Comparison of ENCODE assay signal across 25 mouse cellular contexts in genomic region chr11:84406733-84407132, GRCm38 (mm10).
DNase-seq lines count a peak whose midpoint lies in the region; ATAC-seq and TF ChIP-seq lines count a peak whose summit lies in the region.
"Had no signal": no experiment of that assay in that cellular context is flagged by ENCODE, and none has a peak within 500 bp of the region (broad histone marks: within the 10 kb centered on the region; RNA-seq: fewer than 3 reads in every experiment).

No protein-coding gene starts in this region.

- no peak overlapping the region for H3K9ac ChIP-seq in midbrain, postnatal 0 days (replicated peaks; ENCODE audit: low read length, poor library complexity, severe bottlenecking)
- H3K9ac ChIP-seq in midbrain, embryonic 13.5 days (replicated peaks) = no peak overlapping the region
- no peak overlapping the region for H3K9ac ChIP-seq in MEL (ENCODE audit: control insufficient read depth, low read depth, low read length, poor library complexity, severe bottlenecking)
- H3K9ac ChIP-seq in stomach, postnatal 0 days (ENCODE audit: low read length) = no peak overlapping the region
- H3K9ac ChIP-seq: forebrain, embryonic 13.5 days; liver, embryonic 15.5 days; midbrain, embryonic 12.5 days; neural tube, embryonic 12.5 days had no signal

- no peaks in the 10 kb centered on the region for H3K9me3 ChIP-seq in midbrain, postnatal 0 days (ENCODE audit: low read length)
- no peaks in the 10 kb centered on the region for H3K9me3 ChIP-seq in midbrain, embryonic 13.5 days
- no peaks in the 10 kb centered on the region for H3K9me3 ChIP-seq in MEL (replicated peaks; ENCODE audit: insufficient read depth, low read length)
- H3K9me3 ChIP-seq in stomach, postnatal 0 days (ENCODE audit: control insufficient read depth, low read length) = no peaks in the 10 kb centered on the region
- H3K9me3 ChIP-seq: liver, embryonic 15.5 days had no signal

- no peak for TF ChIP-seq EP300 in MEL (IDR thresholded peaks at IDR 0.05; ENCODE audit: low read depth in 1 of 2, low read length in 2 of 2)
- TF ChIP-seq EP300 in stomach, postnatal 0 days (optimal IDR thresholded peaks at IDR 0.05) = no peak

- H3K4me2 ChIP-seq in midbrain, postnatal 0 days (ENCODE audit: low read depth, low read length, poor library complexity, severe bottlenecking) = no peak overlapping the region
- H3K4me2 ChIP-seq in midbrain, embryonic 13.5 days (replicated peaks) = no peak overlapping the region
- no peak overlapping the region for H3K4me2 ChIP-seq in stomach, postnatal 0 days (replicated peaks; ENCODE audit: low read depth)
- H3K4me2 ChIP-seq: forebrain, embryonic 13.5 days; heart, embryonic 11.5 days; liver, embryonic 15.5 days; midbrain, embryonic 12.5 days; neural tube, embryonic 12.5 days had no signal

- H3K36me3 ChIP-seq in midbrain, postnatal 0 days (ENCODE audit: insufficient read depth, low read length) = no peaks in the 10 kb centered on the region
- 0 out of 2 replicates have a peak, but pooled peaks cover 3% of the 10 kb centered on the region for H3K36me3 ChIP-seq in midbrain, embryonic 13.5 days
- peaks cover 0 to 2% of the 10 kb centered on the region in 2 experiments; a peak in 2 of 4 replicates for H3K36me3 ChIP-seq in MEL (ENCODE audit: control insufficient read depth in 1 of 2, insufficient read depth in 2 of 2, low read length in 2 of 2)
- no peaks in the 10 kb centered on the region for H3K36me3 ChIP-seq in stomach, postnatal 0 days (ENCODE audit: control insufficient read depth, insufficient read depth, low read length)
- H3K36me3 ChIP-seq: liver, embryonic 15.5 days; midbrain, embryonic 12.5 days had no signal

- no peak for TF ChIP-seq POLR2A in MEL (IDR thresholded peaks at IDR 0.05; ENCODE audit: control insufficient read depth in 1 of 2, insufficient read depth in 1 of 2, low read depth in 1 of 2, low read length in 2 of 2, poor library complexity in 1 of 2)

- no peaks in the 10 kb centered on the region for H3K27me3 ChIP-seq in midbrain, postnatal 0 days (ENCODE audit: insufficient read depth, low read length)
- H3K27me3 ChIP-seq in midbrain, embryonic 13.5 days = no peaks in the 10 kb centered on the region
- no peaks in the 10 kb centered on the region for H3K27me3 ChIP-seq in MEL (ENCODE audit: control insufficient read depth in 1 of 2, insufficient read depth in 2 of 2, low read length in 2 of 2)
- H3K27me3 ChIP-seq in stomach, postnatal 0 days (ENCODE audit: control insufficient read depth, insufficient read depth, low read length) = no peaks in the 10 kb centered on the region
- H3K27me3 ChIP-seq: forebrain, embryonic 13.5 days; liver, embryonic 15.5 days; midbrain, embryonic 12.5 days; neural tube, embryonic 12.5 days; Patski had no signal

- peak; percentile 47 for TF ChIP-seq CTCF in layer of hippocampus, adult 2 months (conservative IDR thresholded peaks at IDR 0.05)
- peak; percentile 30 for TF ChIP-seq CTCF in midbrain, postnatal 0 days (IDR thresholded peaks at IDR 0.05)
- TF ChIP-seq CTCF in MEL (IDR thresholded peaks at IDR 0.05 in 2 of 3, conservative IDR thresholded peaks at IDR 0.05 in 1 of 3; ENCODE audit: control insufficient read depth in 1 of 3, insufficient read depth in 1 of 3, low read depth in 2 of 3, low read length in 3 of 3, poor library complexity in 1 of 3, severe bottlenecking in 1 of 3) = peak; percentile 43 to 47 (median 46)
- peak; percentile 25; the same call in 1 of the 2 replicates for TF ChIP-seq CTCF in stomach, postnatal 0 days (IDR thresholded peaks at IDR 0.05; ENCODE audit: low read depth)

- no peak overlapping the region for H3K27ac ChIP-seq in layer of hippocampus, adult 2 months
- no peak overlapping the region for H3K27ac ChIP-seq in midbrain, postnatal 0 days (ENCODE audit: low read depth, low read length)
- no peak overlapping the region for H3K27ac ChIP-seq in midbrain, embryonic 13.5 days
- H3K27ac ChIP-seq in MEL (ENCODE audit: control insufficient read depth, low read depth, low read length) = no peak overlapping the region
- no peak overlapping the region for H3K27ac ChIP-seq in stomach, postnatal 0 days (replicated peaks)
- H3K27ac ChIP-seq: forebrain, embryonic 13.5 days; liver, embryonic 15.5 days; midbrain, embryonic 12.5 days; neural tube, embryonic 12.5 days had no signal

- no peak for DNase-seq in layer of hippocampus, adult 2 months (ENCODE audit: low spot score in 2 of 2)
- no peak for DNase-seq in layer of hippocampus, postnatal 25 days (ENCODE audit: extremely low spot score in 1 of 2, low spot score in 1 of 2)
- DNase-seq in midbrain, postnatal 0 days (ENCODE audit: low spot score) = no peak
- no peak for DNase-seq in MEL (ENCODE audit: low read depth, low spot score)
- DNase-seq in stomach, postnatal 0 days (ENCODE audit: low spot score) = no peak
- DNase-seq in heart, postnatal 10 days = no peak
- DNase-seq: adrenal gland, postnatal 14 days; cerebellum, adult 8-10 months; cerebellum, postnatal 36 days; gastrocnemius, postnatal 10 days; kidney, adult 2 months; kidney, postnatal 14 days; layer of hippocampus, postnatal 36 days; lung, postnatal 14 days; right cerebral cortex, postnatal 14 days; spleen, adult 18-20 months; thymus, adult 18-20 months had no signal

- 97% methylated on average over 4 of the region's 4 CpGs for WGBS in midbrain, postnatal 0 days
- WGBS in midbrain, embryonic 13.5 days = 95% methylated on average over 4 of the region's 4 CpGs
- 95% methylated on average over 4 of the region's 4 CpGs for WGBS in stomach, postnatal 0 days

- H3K79me2 ChIP-seq in MEL (ENCODE audit: control insufficient read depth, insufficient read depth, low read length, poor library complexity) = no peaks in the 10 kb centered on the region

- TF ChIP-seq RAD21 in MEL (IDR thresholded peaks at IDR 0.05; ENCODE audit: low read depth, low read length) = peak; percentile 17

- intact Hi-C loops in heart, postnatal 10 days (cut with DNase I) = no loop called here

- no peak overlapping the region for H3K4me3 ChIP-seq in layer of hippocampus, adult 2 months
- H3K4me3 ChIP-seq in midbrain, postnatal 0 days (ENCODE audit: low read depth, low read length) = no peak overlapping the region
- H3K4me3 ChIP-seq in midbrain, embryonic 13.5 days (replicated peaks) = no peak overlapping the region
- H3K4me3 ChIP-seq in MEL (ENCODE audit: control insufficient read depth in 1 of 2, insufficient read depth in 1 of 2, low read depth in 2 of 2, low read length in 2 of 2) = no peak overlapping the region
- no peak overlapping the region for H3K4me3 ChIP-seq in stomach, postnatal 0 days (ENCODE audit: low read depth, low read length)
- H3K4me3 ChIP-seq: forebrain, embryonic 13.5 days; liver, embryonic 15.5 days; midbrain, embryonic 12.5 days; neural tube, embryonic 12.5 days had no signal

- ATAC-seq in midbrain, postnatal 0 days (ENCODE audit: low FRiP score) = no peak
- no peak for ATAC-seq in midbrain, embryonic 13.5 days
- ATAC-seq in stomach, postnatal 0 days (ENCODE audit: low FRiP score, low TSS enrichment) = no peak
- ATAC-seq: activated CD4-positive, CD25-positive, alpha-beta regulatory T cell, adult 4 months; forebrain, embryonic 13.5 days; Patski had no signal

- H3K4me1 ChIP-seq in midbrain, postnatal 0 days (ENCODE audit: insufficient read depth, low read length) = no peaks in the 10 kb centered on the region
- peaks cover 30% of the 10 kb centered on the region for H3K4me1 ChIP-seq in midbrain, embryonic 13.5 days (replicated peaks)
- peaks cover 4 to 10% of the 10 kb centered on the region in 2 experiments for H3K4me1 ChIP-seq in MEL (ENCODE audit: control insufficient read depth in 1 of 2, insufficient read depth in 2 of 2, low read length in 2 of 2)
- no peaks in the 10 kb centered on the region for H3K4me1 ChIP-seq in stomach, postnatal 0 days (replicated peaks; ENCODE audit: control insufficient read depth, insufficient read depth)

TF ChIP-seq in MEL, 35 proteins besides CTCF, POLR2A, EP300 and RAD21:
- TF ChIP-seq ELF1 (IDR thresholded peaks at IDR 0.05; ENCODE audit: low read depth, low read length) = no peak
- TF ChIP-seq SMC3 (IDR thresholded peaks at IDR 0.05; ENCODE audit: low read depth, low read length) = peak; percentile 17; the same call in 1 of the 2 replicates
- TF ChIP-seq CHD1 (IDR thresholded peaks at IDR 0.05; ENCODE audit: low read depth, low read length) = no peak
- no peak for TF ChIP-seq NELFE (IDR thresholded peaks at IDR 0.05; ENCODE audit: low read depth, low read length)
